Mouse (Mus musculus) ES-Bruce4 (cell line): ENCODE measurements around the gene Sh3rf1.

Source experiments
- CTCF ChIP-seq: IDR thresholded peaks from one replicate; pipeline ENCODE4 v1.8.1; 2011; ENCODE audit warnings: low read depth, low read length
- EP300 ChIP-seq: IDR thresholded peaks from 2 replicates; pipeline ENCODE4 v1.6.1; 2011; ENCODE audit warnings: low read depth, low read length; ENCODE audit not compliant: insufficient read depth
- POLR2A ChIP-seq: IDR thresholded peaks from one replicate; pipeline ENCODE4 v1.8.1; 2011; ENCODE audit warnings: low read length; ENCODE audit not compliant: insufficient read depth

- TF ChIP-seq POLR2A: no peak
- TF ChIP-seq CTCF: no peak
- no peak for TF ChIP-seq EP300
Measured at GRCm38 (mm10) chr8:61267061-61267460, 43.4 kb downstream of the Sh3rf1 start.
